Mouse (Mus musculus) limb, embryonic 11.5 days (tissue): ENCODE results near the gene Ets1. TPM values are rescaled to one million over a fixed set of nuclear protein-coding genes. Genes with fewer than 3 reads are reported as not detected.

Source experiments
- ATAC-seq: fragments of 200-750 bp; cut with Nextera tagmentation; 2 replicates; pipeline ENCODE4 v1.8.0; 2017; ENCODE audit warnings: low read depth; ENCODE audit not compliant: insufficient number of reproducible peaks, low FRiP score, low TSS enrichment
- DNase-seq: peaks from one replicate; pipeline ENCODE4 v3.0.0-alpha.2; 2015; ENCODE audit warnings: low spot score
- H3K27ac ChIP-seq: fragments of 300-500 bp; sonication (generic); replicated peaks from 2 replicates; pipeline ENCODE4 v1.5.1; 2014; ENCODE audit warnings: low read depth, mild to moderate bottlenecking, low read length
- H3K27me3 ChIP-seq: fragments of 300-500 bp; sonication (generic); 2 replicates; pipeline ENCODE4 v1.6.1; 2014; ENCODE audit warnings: mild to moderate bottlenecking, low read length, mixed read lengths; ENCODE audit not compliant: control insufficient read depth, insufficient read depth
- H3K36me3 ChIP-seq: fragments of 300-500 bp; sonication (generic); 2 replicates; pipeline ENCODE4 v1.6.1; 2014; ENCODE audit warnings: mild to moderate bottlenecking, low read length, moderate library complexity, mixed read lengths; ENCODE audit not compliant: control insufficient read depth, insufficient read depth
- H3K4me1 ChIP-seq: fragments of 300-500 bp; sonication (generic); 2 replicates; pipeline ENCODE4 v1.6.1; 2014; ENCODE audit warnings: low read length, mixed read lengths; ENCODE audit not compliant: control insufficient read depth, insufficient read depth
- H3K4me2 ChIP-seq: fragments of 300-500 bp; sonication (generic); 2 replicates; pipeline ENCODE4 v1.6.1; 2014; ENCODE audit warnings: low read depth, mild to moderate bottlenecking, moderate library complexity; ENCODE audit not compliant: severe bottlenecking
- H3K4me3 ChIP-seq: fragments of 300-500 bp; sonication (generic); 2 replicates; pipeline ENCODE4 v1.5.1; 2014; ENCODE audit warnings: low read depth, low read length
- H3K9ac ChIP-seq: fragments of 300-500 bp; sonication (generic); 2 replicates; pipeline ENCODE4 v1.6.1; 2014; ENCODE audit warnings: mild to moderate bottlenecking, low read length
- H3K9me3 ChIP-seq: fragments of 300-500 bp; sonication (generic); 2 replicates; pipeline ENCODE4 v1.6.1; 2016; ENCODE audit warnings: low read length; ENCODE audit not compliant: control insufficient read depth
- WGBS: fragments of 180-500 bp; shearing (Covaris S2); extraction: QIAGEN DNeasy Blood & Tissue Kit; methylation state at CpG from one replicate; pipeline ENCODE4 v1.1.7; 2014; 5-methylcytosine and 5-hydroxymethylcytosine counted together
- polyA plus RNA-seq: library from polyadenylated mRNA; unstranded; fragments of >200 nt; fragmentation: Nextera tagmentation; extraction: Ambion mirVana; gene quantifications from 2 replicates; pipeline ENCODE4 v1.2.1, GENCODE M21; 2014

Gene Ets1
- polyA plus RNA-seq, 1 experiment from 2014 or later: 34.0 TPM

DNA sequence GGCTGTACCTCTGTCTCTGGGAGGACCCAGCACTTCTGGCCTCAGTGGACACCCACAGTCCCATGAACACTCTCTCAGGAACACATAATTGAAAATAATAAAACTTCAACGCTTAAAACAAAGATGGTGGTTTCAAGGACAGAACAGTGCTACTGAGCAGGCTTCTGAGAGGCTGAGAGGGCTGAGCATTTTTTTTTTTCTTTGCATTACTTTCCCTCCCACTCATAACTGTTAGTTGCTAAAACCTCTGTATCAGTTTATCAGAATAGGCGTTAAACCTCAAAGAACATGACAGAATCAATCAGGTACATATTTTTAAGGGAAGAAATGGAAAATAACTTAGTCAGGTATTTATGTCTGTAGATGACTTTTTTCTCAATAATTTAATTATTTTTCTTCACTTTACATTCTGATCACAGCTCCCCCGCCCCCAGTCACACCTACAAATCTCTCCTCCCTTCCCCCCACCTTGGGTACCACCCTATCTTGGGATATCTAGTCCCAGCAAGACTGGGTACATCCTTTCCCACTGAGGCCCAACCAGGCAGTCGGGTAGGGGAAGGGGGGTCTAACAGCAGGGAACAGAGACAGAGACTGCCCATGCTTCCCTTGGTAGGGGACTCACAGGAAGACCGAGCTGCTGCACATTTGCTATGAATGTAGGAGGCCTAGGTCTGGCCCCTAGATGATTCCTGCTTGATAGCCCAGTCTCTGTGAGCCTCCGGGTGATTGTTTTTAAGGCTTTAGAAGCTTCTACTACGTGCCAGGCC lies 68.1 kb downstream of the Ets1 start:
- Histone ChIP-seq H3K4me3 (no peak overlapping the region), H3K36me3 (no peaks in the 10 kb centered on the region), H3K4me1 (peaks cover 12% of the 10 kb centered on the region), H3K9me3 (no peaks in the 10 kb centered on the region), H3K27me3 (no peaks in the 10 kb centered on the region), H3K9ac (no peak overlapping the region; the same call in 1 of the 2 replicates), H3K27ac (no peak overlapping the region), H3K4me2 (no peak overlapping the region)
- DNase-seq: no peak
- no peak for ATAC-seq
- 79% methylated on average over 7 of the region's 7 CpGs for WGBS

DNA sequence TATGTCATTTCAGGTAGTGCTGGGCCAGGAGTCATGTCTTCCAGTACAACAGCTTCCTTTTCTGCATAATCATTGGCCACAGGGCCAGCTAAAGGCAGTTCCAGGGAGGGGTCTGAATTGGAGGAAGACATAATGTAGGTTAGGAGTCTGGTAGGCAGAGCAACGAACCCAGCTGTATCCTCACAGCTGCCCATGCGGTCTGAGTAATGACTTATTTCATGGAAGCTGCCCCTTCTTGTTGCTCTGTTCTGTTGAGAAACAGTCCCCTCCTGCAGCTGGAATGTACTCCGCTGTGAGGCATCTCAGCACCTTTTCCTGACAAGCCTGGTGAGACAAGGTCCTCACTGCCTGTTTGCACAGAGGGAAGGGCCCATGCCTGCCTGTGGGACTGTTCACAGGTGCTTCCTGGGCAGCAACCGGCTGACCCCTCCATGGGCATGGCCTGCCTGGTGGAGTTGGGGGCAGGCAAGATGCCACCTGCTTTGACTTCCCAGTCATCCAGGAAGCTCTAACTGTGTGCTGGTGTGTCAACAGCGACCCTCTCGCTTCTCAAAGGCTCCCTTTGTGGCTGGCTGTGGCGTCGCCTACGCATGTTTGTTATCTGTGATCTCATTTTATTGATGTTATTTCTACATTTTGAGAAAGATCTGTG lies 69.9 kb downstream of the Ets1 start:
- Histone ChIP-seq H3K9ac (no peak overlapping the region), H3K4me2 (no peak overlapping the region), H3K36me3 (no peaks in the 10 kb centered on the region), H3K4me3 (no peak overlapping the region), H3K27ac (no peak overlapping the region), H3K27me3 (no peaks in the 10 kb centered on the region), H3K4me1 (peaks cover 30% of the 10 kb centered on the region), H3K9me3 (no peaks in the 10 kb centered on the region)
- ATAC-seq: no peak
- 76% methylated on average over 9 of the region's 9 CpGs for WGBS
- DNase-seq: no peak

DNA sequence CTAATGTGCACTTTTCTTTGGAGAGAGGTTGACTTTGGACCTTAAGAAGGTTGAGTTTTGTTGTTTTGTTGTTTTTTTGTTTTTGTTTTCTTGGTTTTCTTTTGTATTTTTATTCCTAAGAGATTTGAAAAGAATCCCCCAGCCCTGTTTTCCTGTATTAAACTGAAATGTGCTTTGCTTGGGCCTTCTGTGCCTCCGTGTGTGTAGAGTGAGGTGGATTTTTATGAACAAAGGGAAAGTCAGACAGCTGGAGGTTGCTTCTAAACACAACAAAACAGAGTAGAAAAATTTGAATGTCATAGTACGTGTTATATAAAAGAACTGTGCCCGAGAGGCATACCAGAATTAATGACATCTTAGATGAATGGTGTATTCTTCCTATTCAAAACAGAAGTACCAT lies 71.4 kb downstream of the Ets1 start:
- Histone ChIP-seq H3K4me3 (no peak overlapping the region), H3K27ac (no peak overlapping the region), H3K4me1 (peaks cover 39% of the 10 kb centered on the region), H3K4me2 (no peak overlapping the region), H3K36me3 (no peaks in the 10 kb centered on the region), H3K27me3 (no peaks in the 10 kb centered on the region), H3K9me3 (no peaks in the 10 kb centered on the region), H3K9ac (no peak overlapping the region)
- WGBS: 87% methylated on average over 3 of the region's 3 CpGs
- no peak for ATAC-seq
- no peak for DNase-seq

- Histone ChIP-seq H3K4me2 (no peak overlapping the region), H3K9me3 (no peaks in the 10 kb centered on the region), H3K36me3 (no peaks in the 10 kb centered on the region), H3K9ac (no peak overlapping the region), H3K27me3 (no peaks in the 10 kb centered on the region), H3K4me3 (no peak overlapping the region), H3K4me1 (peaks cover 49% of the 10 kb centered on the region), H3K27ac (no peak overlapping the region)
- DNase-seq (no peak), ATAC-seq (no peak)
- WGBS: 82% methylated on average over 6 of the region's 6 CpGs
These were observed 72.5 kb downstream of the Ets1 start for GRCm38 (mm10) chr9:32708491-32708890.

DNA sequence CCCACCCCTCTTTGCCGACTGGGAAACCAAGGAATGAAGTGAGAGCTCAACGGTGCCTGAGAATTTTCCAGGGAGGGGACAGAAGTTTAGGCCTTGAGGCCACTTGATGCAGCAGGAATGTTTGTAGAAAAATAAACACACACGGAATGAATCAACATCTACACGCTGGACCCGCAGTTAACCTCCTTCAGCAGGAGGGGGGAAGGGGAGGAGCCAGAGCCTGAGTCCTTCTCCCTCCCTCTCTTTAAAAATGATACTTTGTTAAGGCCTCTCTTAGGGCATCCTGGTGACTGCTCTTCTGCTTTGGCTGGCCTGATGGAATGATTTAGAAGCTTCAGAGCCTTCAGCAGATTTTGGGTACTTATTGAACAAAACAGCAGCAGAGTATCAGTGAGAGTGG lies 73.3 kb downstream of the Ets1 start:
- DNase-seq (no peak), ATAC-seq (no peak)
- H3K27ac ChIP-seq: 0 out of 2 replicates have a peak overlapping the region, but pooled peaks have one; percentile 33
- no peak overlapping the region for H3K4me3 ChIP-seq
- H3K9me3 ChIP-seq: no peaks in the 10 kb centered on the region
- 0 out of 2 replicates have a peak overlapping the region, but pooled peaks have one; percentile 1 for H3K4me2 ChIP-seq
- peak overlapping the region; percentile 3; the same call in 1 of the 2 replicates for H3K9ac ChIP-seq
- H3K27me3 ChIP-seq: no peaks in the 10 kb centered on the region
- WGBS: 2% methylated on average over 5 of the region's 5 CpGs
- peaks cover 58% of the 10 kb centered on the region for H3K4me1 ChIP-seq
- H3K36me3 ChIP-seq: no peaks in the 10 kb centered on the region

DNA sequence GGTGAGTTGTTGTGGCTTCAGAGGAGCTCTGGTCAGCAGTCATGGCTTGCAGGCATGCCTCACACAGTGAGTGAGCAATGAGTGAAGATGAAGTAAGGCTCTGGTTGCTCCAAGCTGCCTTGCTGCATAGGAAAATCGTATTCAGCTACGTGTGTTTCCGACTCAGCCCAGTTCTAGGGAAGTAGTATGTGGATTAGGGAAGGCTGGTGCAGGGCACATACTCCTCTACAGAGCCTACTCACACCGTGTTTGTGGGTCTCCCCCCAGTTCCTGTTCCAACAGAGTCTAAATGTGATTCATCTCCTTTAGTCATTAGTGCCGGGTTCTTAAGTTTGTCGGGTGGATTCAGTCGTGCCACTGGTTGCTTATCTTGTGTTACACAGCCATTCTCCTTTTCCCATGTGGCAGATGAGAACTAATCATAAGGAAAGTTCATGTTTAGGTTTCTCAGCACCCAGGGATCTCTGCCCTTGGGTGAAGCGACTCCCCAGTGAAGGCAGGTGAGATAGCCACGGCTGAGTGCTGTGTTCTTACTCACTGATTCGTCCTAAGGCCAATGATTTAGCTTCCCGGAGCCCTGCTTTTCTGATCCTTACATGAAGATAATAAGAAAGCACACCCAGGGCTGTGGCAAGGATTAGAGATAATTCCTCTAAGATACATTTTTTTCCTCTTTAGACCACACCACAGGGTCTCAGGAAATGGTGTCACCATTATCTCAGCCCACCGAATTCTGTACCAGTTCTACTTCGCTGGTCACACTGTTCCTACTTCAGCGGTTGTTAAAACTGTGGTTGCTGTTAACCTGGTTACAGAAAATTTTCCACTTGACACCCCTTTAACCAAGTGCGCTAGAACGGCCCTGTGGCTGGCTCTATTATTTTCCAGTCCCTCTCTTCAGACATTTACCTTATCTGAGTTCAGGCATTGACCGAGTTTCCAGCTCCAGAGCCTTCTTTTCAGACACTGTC lies 74.0 kb downstream of the Ets1 start:
- Histone ChIP-seq H3K4me1 (peaks cover 64% of the 10 kb centered on the region), H3K4me2 (no peak overlapping the region), H3K9me3 (no peaks in the 10 kb centered on the region), H3K9ac (peak overlapping the region; percentile 3; the same call in 1 of the 2 replicates), H3K27ac (0 out of 2 replicates have a peak overlapping the region, but pooled peaks have one; percentile 33), H3K36me3 (no peaks in the 10 kb centered on the region), H3K27me3 (no peaks in the 10 kb centered on the region), H3K4me3 (no peak overlapping the region)
- no peak for DNase-seq
- no peak for ATAC-seq
- WGBS: 75% methylated on average over 17 of the region's 17 CpGs

- Histone ChIP-seq H3K27me3 (no peaks in the 10 kb centered on the region), H3K4me1 (peaks cover 71% of the 10 kb centered on the region), H3K9me3 (no peaks in the 10 kb centered on the region), H3K4me3 (no peak overlapping the region), H3K4me2 (no peak overlapping the region), H3K36me3 (no peaks in the 10 kb centered on the region), H3K27ac (0 out of 2 replicates have a peak overlapping the region, but pooled peaks have one; percentile 14), H3K9ac (0 out of 2 replicates have a peak overlapping the region, but pooled peaks have one; percentile 12)
- 48% methylated on average over 12 of the region's 12 CpGs for WGBS
- ATAC-seq: no peak
- no peak for DNase-seq
These were observed 75.1 kb downstream of the Ets1 start for GRCm38 (mm10) chr9:32710987-32711652.
